Mouse (Mus musculus) liver, postnatal 0 days (tissue): ENCODE data around the gene Agap1. TPM values are rescaled to one million over a fixed set of nuclear protein-coding genes. Genes with fewer than 3 reads are reported as not detected.

Experiments
- ATAC-seq: fragments of 200-750 bp; cut with Nextera tagmentation; 2 replicates; pipeline ENCODE4 v1.8.0; 2017; ENCODE audit warnings: mild to moderate bottlenecking, moderate library complexity
- DNase-seq: peaks from one replicate; pipeline ENCODE4 v3.0.0-alpha.2; 2016
- H3K27ac ChIP-seq: fragments of 300-500 bp; sonication (generic); 2 replicates; pipeline ENCODE4 v1.5.1; 2014; ENCODE audit warnings: antibody characterized with exemption, moderate library complexity, mild to moderate bottlenecking, low read depth
- H3K27me3 ChIP-seq: fragments of 300-500 bp; sonication (generic); 2 replicates; pipeline ENCODE4 v1.6.1; 2014; ENCODE audit warnings: low read length, control low read depth, mixed read lengths; ENCODE audit not compliant: insufficient read depth
- H3K36me3 ChIP-seq: fragments of 300-500 bp; sonication (generic); replicated peaks from 2 replicates; pipeline ENCODE4 v1.6.1; 2014; ENCODE audit warnings: mild to moderate bottlenecking, control low read depth, low read length, moderate library complexity, mixed read lengths; ENCODE audit not compliant: insufficient read depth
- H3K4me1 ChIP-seq: fragments of 300-500 bp; sonication (generic); 2 replicates; pipeline ENCODE4 v1.6.1; 2014; ENCODE audit warnings: antibody characterized with exemption, mild to moderate bottlenecking, control low read depth; ENCODE audit not compliant: insufficient read depth
- H3K4me2 ChIP-seq: fragments of 300-500 bp; sonication (generic); 2 replicates; pipeline ENCODE4 v1.6.1; 2014; ENCODE audit warnings: low read depth, mild to moderate bottlenecking, low read length, moderate library complexity, mixed read lengths
- H3K4me3 ChIP-seq: fragments of 300-500 bp; sonication (generic); 2 replicates; pipeline ENCODE4 v1.5.1; 2014; ENCODE audit warnings: low read depth, low read length
- H3K9ac ChIP-seq: fragments of 300-500 bp; sonication (generic); replicated peaks from 2 replicates; pipeline ENCODE4 v1.6.1; 2014; ENCODE audit warnings: mild to moderate bottlenecking, moderate library complexity
- H3K9me3 ChIP-seq: fragments of 300-500 bp; sonication (generic); 2 replicates; pipeline ENCODE4 v1.6.1; 2016; ENCODE audit warnings: mild to moderate bottlenecking, control low read depth, low read length, mixed read lengths
- CTCF ChIP-seq: sonication (generic); IDR thresholded peaks from 2 replicates; pipeline ENCODE4 v1.5.1; 2016; ENCODE audit warnings: antibody characterized with exemption, low read depth
- EP300 ChIP-seq: IDR thresholded peaks from 2 replicates; pipeline ENCODE4 v1.6.1; 2016; ENCODE audit warnings: antibody characterized with exemption, low read depth, mild to moderate bottlenecking
- whole genome bisulfite sequencing: fragments of 180-500 bp; shearing (Covaris S2); extraction: QIAGEN DNeasy Blood & Tissue Kit; methylation state at CpG from one replicate; pipeline ENCODE4 v1.1.7; 2014; ENCODE audit not compliant: insufficient replicate concordance; 5-methylcytosine and 5-hydroxymethylcytosine counted together
- polyA plus RNA-seq: library from polyadenylated mRNA; unstranded; fragments of >200 nt; fragmentation: Nextera tagmentation; extraction: Ambion mirVana; gene quantifications from 2 replicates; pipeline ENCODE4 v1.2.1, GENCODE M21; 2015

The Agap1 gene
- polyA plus RNA-seq, 1 experiment from 2014 or later, result 1.0 TPM

- Histone ChIP-seq H3K4me2 (no peak overlapping the region), H3K27ac (no peak overlapping the region), H3K9ac (no peak overlapping the region), H3K4me1 (peaks cover 3% of the 10 kb centered on the region; the same call in 1 of the 2 replicates), H3K9me3 (no peaks in the 10 kb centered on the region), H3K4me3 (no peak overlapping the region), H3K36me3 (no peaks in the 10 kb centered on the region; the same call in 1 of the 2 replicates), H3K27me3 (no peaks in the 10 kb centered on the region)
- TF ChIP-seq CTCF, result no peak
- TF ChIP-seq EP300, result no peak
- ATAC-seq, result peak; percentile 60
- 74% methylated on average over 12 of the region's 12 CpGs for WGBS
- DNase-seq, result peak; percentile 39
These were observed 237.8 kb downstream of the Agap1 start for GRCm38 (mm10) chr1:89692420-89692819.

GRCm38 (mm10) chr1:89694916-89695315, 240.3 kb downstream of the Agap1 start:
- DNase-seq, result no peak
- no peaks in the 10 kb centered on the region for H3K27me3 ChIP-seq
- H3K27ac ChIP-seq, result no peak overlapping the region
- no peak overlapping the region for H3K9ac ChIP-seq
- H3K4me1 ChIP-seq, result peaks cover 3% of the 10 kb centered on the region; the same call in 1 of the 2 replicates
- no peak for ATAC-seq
- no peak overlapping the region for H3K4me2 ChIP-seq
- WGBS, result 83% methylated on average over 5 of the region's 5 CpGs
- TF ChIP-seq EP300 (no peak), CTCF (no peak)
- no peak overlapping the region for H3K4me3 ChIP-seq
- H3K36me3 ChIP-seq, result no peaks in the 10 kb centered on the region; the same call in 1 of the 2 replicates
- no peaks in the 10 kb centered on the region for H3K9me3 ChIP-seq

GRCm38 (mm10) chr1:89697241-89697640, 242.6 kb downstream of the Agap1 start:
- ATAC-seq, result no peak
- Histone ChIP-seq H3K4me3 (no peak overlapping the region), H3K36me3 (no peaks in the 10 kb centered on the region; the same call in 1 of the 2 replicates), H3K27me3 (no peaks in the 10 kb centered on the region), H3K9me3 (no peaks in the 10 kb centered on the region), H3K27ac (no peak overlapping the region), H3K4me1 (peaks cover 3% of the 10 kb centered on the region; the same call in 1 of the 2 replicates), H3K9ac (no peak overlapping the region), H3K4me2 (no peak overlapping the region)
- no peak for DNase-seq
- 62% methylated on average over 2 of the region's 2 CpGs for WGBS
- TF ChIP-seq EP300 (no peak), CTCF (no peak)

GRCm38 (mm10) chr1:89700166-89700565, 245.6 kb downstream of the Agap1 start:
- H3K27me3 ChIP-seq, result no peaks in the 10 kb centered on the region
- no peaks in the 10 kb centered on the region for H3K4me1 ChIP-seq
- H3K9me3 ChIP-seq, result no peaks in the 10 kb centered on the region
- H3K4me3 ChIP-seq, result no peak overlapping the region
- H3K9ac ChIP-seq, result no peak overlapping the region
- H3K4me2 ChIP-seq, result no peak overlapping the region
- no peak for DNase-seq
- WGBS, result 80% methylated on average over 9 of the region's 9 CpGs
- no peak for ATAC-seq
- no peak for TF ChIP-seq EP300
- TF ChIP-seq CTCF, result no peak
- no peaks in the 10 kb centered on the region; the same call in 1 of the 2 replicates for H3K36me3 ChIP-seq
- H3K27ac ChIP-seq, result no peak overlapping the region

- Histone ChIP-seq H3K9me3 (no peaks in the 10 kb centered on the region), H3K27me3 (no peaks in the 10 kb centered on the region), H3K27ac (no peak overlapping the region), H3K4me2 (no peak overlapping the region), H3K4me3 (no peak overlapping the region), H3K4me1 (no peaks in the 10 kb centered on the region), H3K9ac (no peak overlapping the region), H3K36me3 (no peaks in the 10 kb centered on the region; the same call in 1 of the 2 replicates)
- ATAC-seq (no peak), DNase-seq (no peak)
- 85% methylated on average over 5 of the region's 5 CpGs for WGBS
- no peak for TF ChIP-seq CTCF
- TF ChIP-seq EP300, result no peak
These were observed 246.6 kb downstream of the Agap1 start for GRCm38 (mm10) chr1:89701162-89701730.

GRCm38 (mm10) chr1:89703294-89703693, 248.7 kb downstream of the Agap1 start:
- no peak overlapping the region for H3K4me3 ChIP-seq
- no peak for DNase-seq
- WGBS, result 48% methylated on average over 13 of the region's 13 CpGs
- no peak overlapping the region for H3K4me2 ChIP-seq
- no peaks in the 10 kb centered on the region; the same call in 1 of the 2 replicates for H3K36me3 ChIP-seq
- H3K4me1 ChIP-seq, result no peaks in the 10 kb centered on the region
- ATAC-seq, result no peak
- no peak for TF ChIP-seq CTCF
- no peak for TF ChIP-seq EP300
- H3K9ac ChIP-seq, result no peak overlapping the region
- H3K9me3 ChIP-seq, result no peaks in the 10 kb centered on the region
- H3K27ac ChIP-seq, result no peak overlapping the region
- H3K27me3 ChIP-seq, result no peaks in the 10 kb centered on the region
